Mouse (Mus musculus): ENCODE results near the gene Olfr702.

Olfr702 gene

GRCm38 (mm10) chr7:106833793-106834192 is at the start of gene Olfr702:
TSS of gene Olfr702 (minus strand) at chr7:106833893.
- DNase-seq = no peak

GRCm38 (mm10) chr7:106876791-106877190 is 43.1 kb upstream of the Olfr702 start, which contains the start of gene Olfr705:
TSS of gene Olfr705 (minus strand) at chr7:106876891.
- DNase-seq = no peak

GRCm38 (mm10) chr7:106862885-106863284 is 29.2 kb upstream of the Olfr702 start, which contains the start of gene Olfr704:
TSS of gene Olfr704 (plus strand) at chr7:106863185.
- no peak for DNase-seq

GRCm38 (mm10) chr7:106843060-106843459 is 9.4 kb upstream of the Olfr702 start, which contains the start of gene Olfr703:
TSS of gene Olfr703 (plus strand) at chr7:106843360.
- DNase-seq = no peak

GRCm38 (mm10) chr7:106818414-106818813 is 15.3 kb downstream of the Olfr702 start:
- DNase-seq = no peak

- DNase-seq = no peak
Observed at GRCm38 (mm10) chr7:106815775-106816174, 17.9 kb downstream of the Olfr702 start.

- DNase-seq = no peak
Observed at GRCm38 (mm10) chr7:106813829-106814228, 19.9 kb downstream of the Olfr702 start, which contains the start of gene Olfr701. TSS of gene Olfr701 (plus strand) at chr7:106814129.

GRCm38 (mm10) chr7:106808734-106809133 is 25.0 kb downstream of the Olfr702 start, which contains the start of gene Olfr700:
TSS of gene Olfr700 (minus strand) at chr7:106808834.
- no peak for DNase-seq

GRCm38 (mm10) chr7:106793098-106793497 is 40.6 kb downstream of the Olfr702 start, which contains the start of gene Olfr699:
TSS of gene Olfr699 (minus strand) at chr7:106793198.
- no peak for DNase-seq

GRCm38 (mm10) chr7:106788330-106788729 is 45.4 kb downstream of the Olfr702 start:
- DNase-seq = no peak

Data from thymus, postnatal 36 days (tissue).